Mouse (Mus musculus) gastrocnemius, adult 2 months (tissue): ENCODE data around the gene Emc10. TPM values are rescaled to one million over a fixed set of nuclear protein-coding genes. Genes with fewer than 3 reads are reported as not detected.
A peak's percentile ranks its signal among the peaks of the same experiment; 100 is the strongest.

Experiments used
- DNase-seq: peaks from one replicate; pipeline ENCODE4 v3.0.0; 2022
- H3K27ac ChIP-seq: fragments of 200-600 bp; 2 replicates; pipeline ENCODE4 v1.8.1; 2022; ENCODE audit warnings: mild to moderate bottlenecking
- H3K4me3 ChIP-seq: fragments of 200-600 bp; 2 replicates; pipeline ENCODE4 v1.8.1; 2022; ENCODE audit warnings: mild to moderate bottlenecking, moderate library complexity
- CTCF ChIP-seq: fragments of 200-600 bp; IDR thresholded peaks from 2 replicates; pipeline ENCODE4 v1.8.1; 2022; ENCODE audit warnings: antibody characterized with exemption, mild to moderate bottlenecking, moderate library complexity
- intact Hi-C: fragments of 180-260 bp; cut with DNase I; formaldehyde crosslinking; loops from one replicate; pipeline ENCODE4 v1.15.1; 2025
- total RNA-seq, 2 experiments: library from RNA; stranded (reverse); gene quantifications; 2 replicates each; pipeline ENCODE4 v1.2.3; 2021

Emc10 gene
- total RNA-seq, 2 experiments from 2014 or later = 43.6 to 52.2 TPM

DNA sequence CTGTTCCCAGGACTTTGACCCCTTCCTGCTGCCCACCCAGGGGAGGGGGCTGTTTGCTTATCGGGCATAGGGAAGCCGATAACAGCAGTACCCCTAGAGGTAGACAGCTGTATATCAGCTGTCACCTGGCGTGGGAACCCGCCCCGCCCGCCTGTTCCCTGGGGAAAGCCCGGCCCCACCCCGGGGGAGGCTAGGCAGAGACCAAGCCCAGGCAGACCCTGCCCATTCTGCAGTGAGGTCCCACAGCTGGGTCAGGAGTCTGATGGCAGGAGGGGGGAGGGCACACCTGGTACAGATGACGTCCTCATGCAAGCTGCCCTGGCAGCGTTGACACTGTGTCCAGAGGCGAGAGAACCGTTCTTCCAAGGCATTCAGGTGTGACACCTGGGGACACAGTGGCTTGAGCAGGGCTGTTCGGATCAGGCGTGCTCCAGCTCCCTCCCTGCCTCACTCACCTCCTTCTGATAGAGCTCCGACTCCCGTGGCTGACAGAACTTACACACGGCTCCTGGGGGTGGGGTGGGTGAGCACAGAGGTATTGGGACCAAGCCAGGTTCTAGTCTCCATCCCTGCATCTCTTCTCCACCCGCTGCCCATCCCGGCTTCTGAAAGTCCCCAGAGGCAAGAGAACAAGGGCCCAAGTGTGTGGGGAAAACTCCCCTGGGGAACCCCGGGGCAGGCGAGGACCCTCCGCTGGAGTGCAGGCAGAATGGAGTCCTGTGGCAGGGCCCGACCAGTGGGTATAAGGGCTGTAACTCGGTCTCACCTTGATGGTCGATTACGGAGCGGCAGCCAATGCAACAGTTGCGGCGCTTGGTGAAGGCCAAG lies 36.8 kb upstream of the Emc10 start:
- Histone ChIP-seq H3K4me3 (no peak overlapping the region), H3K27ac (no peak overlapping the region)
- intact Hi-C loops = no loop called here
- TF ChIP-seq CTCF = no peak
- peak; percentile 24 for DNase-seq

- DNase-seq = no peak
- Histone ChIP-seq H3K27ac (no peak within 1 kb of the TSS), H3K4me3 (no peak within 1 kb of the TSS)
- intact Hi-C loops = no loop called here
- no peak for TF ChIP-seq CTCF
These were observed 35.8 kb upstream of the Emc10 start, which contains the start of gene Spib for GRCm38 (mm10) chr7:44531946-44532732. Gene Spib, minus strand, starts transcription at chr7:44532071.

- Histone ChIP-seq H3K4me3 (no peak overlapping the region), H3K27ac (no peak overlapping the region)
- no peak for TF ChIP-seq CTCF
- intact Hi-C loops = no loop called here
- DNase-seq = no peak
These were observed 34.9 kb upstream of the Emc10 start for GRCm38 (mm10) chr7:44531207-44531606.

DNA sequence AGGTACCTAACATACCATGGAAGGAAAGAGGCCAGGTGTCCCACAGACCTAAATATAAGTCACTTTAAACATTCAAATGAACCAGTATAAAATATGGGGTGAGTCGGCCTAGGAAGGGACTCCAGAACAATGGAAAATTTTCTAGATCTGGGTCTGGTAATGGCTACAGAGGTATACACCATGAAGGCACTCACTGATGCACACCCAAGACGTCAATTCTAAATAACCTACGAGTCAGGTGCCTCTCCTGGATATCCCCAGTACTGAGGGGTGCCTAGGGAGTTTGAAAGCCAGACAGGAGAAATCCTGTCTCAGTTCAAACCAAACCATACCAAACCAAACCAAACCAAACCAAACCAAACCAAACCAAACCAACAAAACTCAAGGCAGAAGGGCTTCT lies 34.2 kb upstream of the Emc10 start:
- no peak overlapping the region for H3K27ac ChIP-seq
- no peak for DNase-seq
- no peak for TF ChIP-seq CTCF
- H3K4me3 ChIP-seq = no peak overlapping the region
- intact Hi-C loops = no loop called here

DNA sequence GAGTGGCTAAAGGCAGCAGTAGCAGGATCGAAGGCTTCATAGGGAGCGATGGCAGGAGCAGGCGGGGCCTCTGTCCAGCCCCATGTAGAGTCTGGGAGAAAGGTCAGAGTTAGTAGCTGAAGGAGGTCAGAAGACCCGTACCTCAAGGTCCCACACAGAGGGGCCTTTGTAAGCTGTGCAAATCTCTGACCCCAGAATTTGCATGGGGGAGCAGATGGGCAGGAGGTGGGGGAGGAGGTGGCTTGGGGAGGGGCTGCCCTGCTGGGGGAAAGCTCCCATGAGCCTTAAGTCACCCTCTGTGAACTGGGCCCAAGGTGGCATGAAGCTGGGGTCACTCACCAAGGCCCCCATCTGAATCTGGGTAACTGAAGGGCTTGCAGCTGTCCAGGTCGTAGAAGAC lies 33.2 kb upstream of the Emc10 start:
- intact Hi-C loops = loop anchor here (2.0 kb wide), 1 partner anchor 19 kb away; the partner anchor contains the start of gene Pold1
- no peak for DNase-seq
- no peak overlapping the region for H3K4me3 ChIP-seq

DNA sequence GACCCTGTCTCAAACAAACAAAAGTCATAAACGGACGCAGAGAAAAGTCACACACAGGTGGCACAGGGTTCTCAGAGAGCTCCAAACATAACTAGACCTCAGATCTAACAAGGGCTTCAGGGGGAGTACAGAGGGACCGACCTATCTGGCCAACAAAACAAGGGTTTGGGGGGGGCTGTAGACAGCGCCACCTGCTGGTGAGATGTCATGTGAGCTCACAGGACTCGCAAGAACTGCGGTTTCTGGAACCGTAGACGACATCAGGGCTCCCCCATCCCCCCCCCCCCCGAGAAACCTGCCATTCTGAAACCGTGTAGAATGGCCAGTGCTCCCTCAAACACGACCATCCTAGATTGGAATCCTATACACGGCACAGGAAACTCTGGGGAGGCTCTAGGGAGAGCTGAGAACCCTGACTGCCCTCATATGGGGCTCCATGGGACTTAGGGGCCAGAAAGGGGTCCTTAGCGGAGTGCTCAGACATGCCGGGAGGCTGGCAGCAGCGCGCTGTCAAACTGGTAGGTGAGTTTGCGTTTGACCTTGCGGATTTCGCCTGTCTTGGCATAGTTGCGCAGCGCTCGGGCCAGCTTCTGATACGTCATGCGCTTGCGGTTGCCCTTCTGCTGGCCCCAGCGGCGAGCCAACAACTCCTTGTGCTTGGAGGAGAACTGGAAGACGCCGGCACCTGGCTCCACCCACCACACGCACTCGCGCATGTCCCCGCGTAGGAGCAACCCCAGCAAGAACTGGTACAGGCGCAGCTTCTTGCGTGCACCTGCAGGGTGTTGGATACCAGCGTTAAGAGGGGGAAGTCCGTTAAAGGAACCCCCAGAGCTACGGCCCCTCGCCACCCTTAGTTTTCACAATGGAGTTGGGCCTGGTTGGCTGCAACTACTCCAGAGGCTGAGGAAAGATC lies 31.4 kb upstream of the Emc10 start:
- peak; percentile 95 for DNase-seq
- TF ChIP-seq CTCF = peak; percentile 85
- Histone ChIP-seq H3K27ac (peak overlapping the region; percentile 99), H3K4me3 (peak overlapping the region; percentile 73)
- intact Hi-C loops = loop anchor here (2.0 kb wide), 2 partner anchors 21 to 27 kb away; partner anchors contain the start of gene Pold1

More for the DNA sequence above, 33.2 kb upstream of the Emc10 start:
- no peak overlapping the region for H3K27ac ChIP-seq
- no peak for TF ChIP-seq CTCF

DNA sequence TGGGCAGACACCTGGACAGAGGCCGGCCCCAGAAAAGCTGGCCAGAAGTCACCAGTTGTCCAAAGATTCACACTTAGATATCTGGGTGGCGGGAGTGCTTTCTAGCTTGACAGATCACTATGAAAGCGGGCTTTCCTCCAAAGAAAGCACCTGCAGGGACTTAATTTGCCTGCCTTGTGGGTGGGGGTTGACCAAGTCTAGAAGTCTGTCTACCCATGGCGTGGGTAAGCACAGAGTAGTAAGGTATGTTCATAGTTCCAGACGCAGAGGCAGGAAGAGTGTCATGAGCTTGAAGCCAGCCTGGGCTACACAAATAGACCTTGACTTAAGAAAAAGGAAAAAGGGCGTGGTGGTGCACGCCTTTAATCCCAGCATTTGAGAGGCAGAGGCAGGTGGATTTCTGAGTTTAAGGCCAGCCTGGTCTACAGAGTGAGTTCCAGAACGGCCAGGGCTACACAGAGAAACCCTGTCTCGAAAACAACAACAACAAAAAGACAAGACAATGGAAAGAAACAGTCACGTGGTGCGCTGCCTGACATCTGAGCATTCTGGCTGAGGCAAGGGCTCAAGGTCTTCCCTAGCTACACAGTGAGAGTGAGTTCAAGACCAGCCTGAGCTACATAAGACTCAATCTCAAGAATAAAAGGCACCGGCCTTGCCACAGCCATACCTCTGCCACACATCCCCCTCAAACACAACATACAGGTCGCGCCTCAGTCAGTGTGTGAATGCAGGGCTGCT lies 30.3 kb upstream of the Emc10 start:
- no peak overlapping the region for H3K4me3 ChIP-seq
- intact Hi-C loops = loop anchor here (2.0 kb wide), 1 partner anchor 26 kb away; no protein-coding TSS in a partner anchor

DNA sequence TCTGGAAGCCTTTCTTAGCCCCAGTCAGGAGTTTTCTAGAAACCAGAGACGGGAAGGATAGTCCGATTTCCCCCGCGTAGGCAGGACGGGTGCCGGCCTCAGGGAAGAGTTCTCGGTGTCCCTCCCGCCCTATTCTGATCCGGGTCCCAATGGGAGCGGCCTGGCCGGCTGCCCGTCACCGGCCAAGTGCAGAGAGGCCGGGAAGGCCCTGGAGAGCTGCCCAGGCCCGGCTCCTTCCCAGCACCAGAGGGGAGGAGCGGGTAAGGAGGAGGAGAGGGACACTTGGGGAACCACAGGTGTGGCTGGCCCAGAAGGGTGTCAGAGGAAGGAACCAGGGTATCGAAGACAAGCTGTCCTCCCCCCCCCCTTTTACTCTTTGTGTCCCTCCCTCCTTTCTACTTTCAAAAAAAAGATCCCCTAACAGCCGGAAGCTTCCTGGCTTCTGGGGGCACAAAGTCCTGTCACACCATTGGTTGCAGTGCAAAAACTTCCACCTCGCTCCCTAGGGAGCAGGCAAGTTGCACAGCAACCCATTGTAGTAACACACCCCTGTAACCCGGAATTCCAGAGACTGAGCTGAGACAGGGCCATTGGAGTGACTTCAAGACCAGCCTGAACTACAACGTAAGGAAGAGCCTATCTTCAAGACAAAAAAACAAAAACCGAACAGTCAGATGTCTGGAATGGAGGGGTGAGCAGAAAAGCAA lies 28.9 kb upstream of the Emc10 start:
- peak overlapping the region; percentile 99 for H3K27ac ChIP-seq
- peak overlapping the region; percentile 79 for H3K4me3 ChIP-seq
- peak; percentile 98 for DNase-seq
- intact Hi-C loops = no loop called here
- TF ChIP-seq CTCF = no peak

More for the DNA sequence above, 30.3 kb upstream of the Emc10 start:
- DNase-seq = peak; percentile 21
- peak overlapping the region; percentile 99 for H3K27ac ChIP-seq
- no peak for TF ChIP-seq CTCF

DNA sequence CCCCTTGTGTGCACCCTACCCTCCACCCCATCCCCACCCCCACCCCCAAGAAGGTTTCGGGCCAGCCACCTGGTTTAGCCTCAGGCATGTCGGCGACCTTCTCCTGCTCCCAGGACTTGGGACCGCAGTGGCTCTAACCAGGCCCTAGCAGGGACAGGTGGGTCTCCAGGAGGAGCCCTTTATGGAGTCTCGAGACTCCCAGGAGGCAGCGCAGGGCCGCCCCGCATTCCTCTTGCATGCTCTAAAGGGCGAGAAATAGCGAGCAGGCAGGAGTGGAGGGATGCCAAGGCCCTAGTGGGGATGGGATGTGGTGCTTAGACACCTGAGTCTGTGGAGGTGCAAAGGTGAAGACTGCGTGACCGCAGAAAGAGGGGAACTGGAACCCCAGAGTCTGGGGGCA lies 28.2 kb upstream of the Emc10 start, which contains the start of gene Mybpc2:
Gene Mybpc2, minus strand, starts transcription at position 155 of the 400 bp plus-strand sequence.
- intact Hi-C loops = loop anchor here (5.0 kb wide), 1 partner anchor 38 kb away; no protein-coding TSS in a partner anchor
- H3K4me3 ChIP-seq = peak within 1 kb of the TSS; percentile 79
- H3K27ac ChIP-seq = peak within 1 kb of the TSS; percentile 99
- peak; percentile 93 for DNase-seq
- no peak for TF ChIP-seq CTCF

- peak overlapping the region; percentile 79 for H3K4me3 ChIP-seq
- peak; percentile 88 for DNase-seq
- peak overlapping the region; percentile 99 for H3K27ac ChIP-seq
- intact Hi-C loops = loop anchor here (5.0 kb wide), 1 partner anchor 39 kb away; no protein-coding TSS in a partner anchor
- peak; percentile 7; the same call in 1 of the 2 replicates for TF ChIP-seq CTCF
These were observed 26.7 kb upstream of the Emc10 start for GRCm38 (mm10) chr7:44523056-44523455.
